Mouse (Mus musculus) CH12.LX (cell line): ENCODE data around the gene Best1.

Experiments
- CTCF ChIP-seq, 2 experiments: IDR thresholded peaks in 1 of 2; conservative IDR thresholded peaks in 1 of 2; 2 replicates each; pipeline ENCODE4 v1.5.1; 2011 to 2012; ENCODE audit warnings: low read depth in 2 of 2, low read length in 2 of 2, improper control_type of control experiment in 1 of 2, inconsistent platforms in 1 of 2, mild to moderate bottlenecking in 1 of 2, moderate library complexity in 1 of 2
- GABPA ChIP-seq: IDR thresholded peaks from 2 replicates; pipeline ENCODE4 v1.6.1; 2012; ENCODE audit warnings: low read depth, low read length, improper control_type of control experiment, inconsistent platforms; ENCODE audit not compliant: insufficient replicate concordance
- IRF4 ChIP-seq: IDR thresholded peaks from 2 replicates; pipeline ENCODE4 v1.6.1; 2014; ENCODE audit warnings: low read depth, mild to moderate bottlenecking, inconsistent platforms, low read length, improper control_type of control experiment
- JUND ChIP-seq: conservative IDR thresholded peaks from 2 replicates; pipeline ENCODE4 v1.6.1; 2011; ENCODE audit warnings: low read depth, low read length, improper control_type of control experiment
- KAT2A ChIP-seq: IDR thresholded peaks from 2 replicates; pipeline ENCODE4 v1.6.1; 2012; ENCODE audit warnings: low read length, improper control_type of control experiment, inconsistent platforms; ENCODE audit not compliant: insufficient replicate concordance
- MXI1 ChIP-seq: IDR thresholded peaks from 2 replicates; pipeline ENCODE4 v1.6.1; 2011; ENCODE audit warnings: mild to moderate bottlenecking, low read depth, low read length, improper control_type of control experiment
- POLR2A ChIP-seq: IDR thresholded peaks from 2 replicates; pipeline ENCODE4 v1.6.1; 2011; ENCODE audit warnings: low read depth, mild to moderate bottlenecking, improper control_type of control experiment, low read length
- USF1 ChIP-seq: IDR thresholded peaks from 2 replicates; pipeline ENCODE4 v1.6.1; 2014; ENCODE audit warnings: low read depth, mild to moderate bottlenecking, inconsistent platforms, low read length, improper control_type of control experiment
- USF2 ChIP-seq: conservative IDR thresholded peaks from 2 replicates; pipeline ENCODE4 v1.6.1; 2011; ENCODE audit warnings: low read depth, low read length, improper control_type of control experiment
- ZKSCAN1 ChIP-seq: IDR thresholded peaks from 2 replicates; pipeline ENCODE4 v1.6.1; 2012; ENCODE audit warnings: low read depth, inconsistent platforms, low read length, improper control_type of control experiment, borderline replicate concordance

DNA sequence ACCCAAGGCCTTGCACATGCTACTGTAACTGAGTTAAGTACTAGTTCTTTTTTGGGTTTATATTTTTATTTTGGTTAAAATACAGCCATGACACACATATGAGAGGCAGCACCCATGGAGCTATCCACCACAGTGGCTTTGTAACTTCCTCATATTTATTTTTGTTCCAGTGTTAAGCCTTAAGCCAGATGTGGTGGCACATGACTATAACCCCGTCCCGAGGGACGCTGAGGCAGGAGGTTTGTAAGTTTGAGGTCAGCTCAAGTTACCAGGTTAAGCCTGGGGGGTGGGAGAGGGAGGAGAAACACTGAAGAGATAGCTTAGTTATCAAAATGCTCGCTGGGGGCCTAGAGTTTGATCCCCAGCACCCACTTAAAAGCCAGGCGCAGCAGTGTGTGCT, 64.9 kb downstream of the Best1 start:
- TF ChIP-seq CTCF (conservative IDR thresholded peaks at IDR 0.05 in 1 of 2, IDR thresholded peaks at IDR 0.05 in 1 of 2; ENCODE audit: low read depth in 2 of 2, low read length in 2 of 2) = no peak
- TF ChIP-seq USF1 = peak; percentile 51; the same call in 1 of the 2 replicates
- 0 out of 2 replicates have a peak, but pooled peaks have one; percentile 45 for TF ChIP-seq KAT2A
- no peak for TF ChIP-seq POLR2A
- TF ChIP-seq IRF4 = peak; percentile 66
- no peak for TF ChIP-seq ZKSCAN1
- TF ChIP-seq MXI1 = no peak
- TF ChIP-seq JUND = peak; percentile 42; the same call in 1 of the 2 replicates
- TF ChIP-seq GABPA = no peak
- TF ChIP-seq USF2 = no peak
